Mouse (Mus musculus) spleen, postnatal 0 days (tissue): Measurements from ENCODE around the gene Zfp626. TPM values are rescaled to one million over a fixed set of nuclear protein-coding genes. Genes with fewer than 3 reads are reported as not detected.

Source experiments
- polyA plus RNA-seq: library from polyadenylated mRNA; unstranded; fragments of >200 nt; fragmentation: Nextera tagmentation; extraction: Ambion mirVana; gene quantifications from 2 replicates; pipeline ENCODE4 v1.2.1, GENCODE M21; 2015

Zfp626 gene
- 2.0 TPM in 2 replicates for polyA plus RNA-seq

GRCm38 (mm10) chr7:27806896-27807295 is at the start of gene Zfp626:
Gene Zfp626 (plus strand): TSS chr7:27807196.

GRCm38 (mm10) chr7:27838323-27839249 is 31.6 kb downstream of the Zfp626 start, which contains the start of gene Zfp59:
Gene Zfp59 (plus strand): TSS chr7:27838607.

GRCm38 (mm10) chr7:27857227-27857626 is 50.2 kb downstream of the Zfp626 start, which contains the start of gene Zfp607a:
Gene Zfp607a (plus strand): TSS chr7:27857527.

Other genes with a start within 250 kb of the Zfp626 start
- gene Akt2, start 215.6 kb upstream of the Zfp626 start, polyA plus RNA-seq: 30.8 and 37.9 TPM in 2 replicates
- not detected in 2 replicates for gene Ttc9b, start 153.3 kb upstream of the Zfp626 start, polyA plus RNA-seq
- gene Map3k10, start 132.6 kb upstream of the Zfp626 start, polyA plus RNA-seq: 2.3 and 3.5 TPM in 2 replicates
- gene Zfp607b, start 117.9 kb upstream of the Zfp626 start, polyA plus RNA-seq: 1.4 and 2.1 TPM in 2 replicates
- gene Zfp60, start 75.8 kb upstream of the Zfp626 start, polyA plus RNA-seq: 5.5 and 6.4 TPM in 2 replicates
- gene Zfp59, start 31.4 kb downstream of the Zfp626 start, polyA plus RNA-seq: 2.0 and 2.4 TPM in 2 replicates
- 1.5 and 1.8 TPM in 2 replicates for gene Zfp607a, start 50.3 kb downstream of the Zfp626 start, polyA plus RNA-seq
- 2.0 and 2.2 TPM in 2 replicates for gene Zfp974, start 122.3 kb downstream of the Zfp626 start, polyA plus RNA-seq
- gene Zfp780b, start 172.0 kb downstream of the Zfp626 start, polyA plus RNA-seq: 8.2 and 9.0 TPM in 2 replicates
- 1.5 and 1.6 TPM in 2 replicates for gene Zfp850, start 206.9 kb downstream of the Zfp626 start, polyA plus RNA-seq
- 130 and 134 TPM in 2 replicates for gene Psmc4, start 242.9 kb downstream of the Zfp626 start, polyA plus RNA-seq